Comparison of ENCODE assay signal across 14 mouse cellular contexts in the genomic region with DNA sequence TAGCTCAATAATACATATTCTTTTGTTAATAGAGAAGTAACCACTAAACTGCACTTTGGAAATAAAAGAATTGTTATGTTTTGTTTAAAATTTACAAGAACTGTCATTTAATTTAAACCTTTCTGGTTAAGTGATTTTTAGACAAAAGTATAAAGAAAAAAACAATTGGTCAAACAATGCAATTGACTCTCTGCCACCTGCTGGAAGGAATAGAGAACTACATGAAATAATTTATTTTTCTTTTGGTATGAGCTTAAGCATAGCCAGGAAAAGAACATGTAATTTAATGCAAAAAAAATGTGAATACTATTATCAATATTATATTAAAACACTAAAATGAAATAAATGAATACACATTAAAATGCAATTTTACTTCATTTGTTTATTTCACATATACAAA.
DNase-seq lines count a peak whose midpoint lies in the region; ATAC-seq and TF ChIP-seq lines count a peak whose summit lies in the region.
"Had no signal": no experiment of that assay in that cellular context is flagged by ENCODE, and none has a peak within 500 bp of the region (broad histone marks: within the 10 kb centered on the region; RNA-seq: fewer than 3 reads in every experiment).

No protein-coding gene starts in this region.

- H3K4me2 ChIP-seq in forebrain, embryonic 14.5 days (ENCODE audit: low read length): no peak overlapping the region
- no peak overlapping the region for H3K4me2 ChIP-seq in forebrain, embryonic 11.5 days (ENCODE audit: low read depth, low read length, severe bottlenecking)
- no peak overlapping the region for H3K4me2 ChIP-seq in liver, postnatal 0 days (ENCODE audit: low read depth, low read length)
- H3K4me2 ChIP-seq in liver, embryonic 11.5 days: no peak overlapping the region
- H3K4me2 ChIP-seq: heart, embryonic 12.5 days had no signal

- H3K4me3 ChIP-seq in forebrain, embryonic 14.5 days (ENCODE audit: low read depth, low read length): no peak overlapping the region
- H3K4me3 ChIP-seq in forebrain, embryonic 11.5 days (ENCODE audit: low read depth, low read length): no peak overlapping the region
- no peak overlapping the region for H3K4me3 ChIP-seq in liver, postnatal 0 days (ENCODE audit: low read depth, low read length)
- H3K4me3 ChIP-seq in liver, embryonic 11.5 days (ENCODE audit: low read depth, low read length): no peak overlapping the region
- H3K4me3 ChIP-seq: heart, embryonic 12.5 days had no signal

- peak; percentile 44 for TF ChIP-seq CTCF in liver, postnatal 0 days (IDR thresholded peaks at IDR 0.05; ENCODE audit: low read depth)

- H3K9me3 ChIP-seq in forebrain, embryonic 14.5 days (replicated peaks; ENCODE audit: control insufficient read depth, low read length): no peaks in the 10 kb centered on the region
- no peaks in the 10 kb centered on the region for H3K9me3 ChIP-seq in forebrain, embryonic 11.5 days (ENCODE audit: control insufficient read depth, low read length)
- no peaks in the 10 kb centered on the region for H3K9me3 ChIP-seq in liver, postnatal 0 days (ENCODE audit: low read length)
- no peaks in the 10 kb centered on the region for H3K9me3 ChIP-seq in liver, embryonic 11.5 days (ENCODE audit: control insufficient read depth, low read length)
- H3K9me3 ChIP-seq: heart, embryonic 12.5 days had no signal

- H3K4me1 ChIP-seq in forebrain, embryonic 14.5 days (ENCODE audit: control insufficient read depth, insufficient read depth, low read length): no peaks in the 10 kb centered on the region
- H3K4me1 ChIP-seq in forebrain, embryonic 11.5 days (replicated peaks; ENCODE audit: control insufficient read depth, insufficient read depth, low read length): no peaks in the 10 kb centered on the region
- no peaks in the 10 kb centered on the region for H3K4me1 ChIP-seq in liver, postnatal 0 days (ENCODE audit: insufficient read depth)
- no peaks in the 10 kb centered on the region for H3K4me1 ChIP-seq in liver, embryonic 11.5 days (replicated peaks; ENCODE audit: control insufficient read depth, insufficient read depth, low read length)
- H3K4me1 ChIP-seq: heart, embryonic 12.5 days had no signal

- no peak for TF ChIP-seq EP300 in liver, postnatal 0 days (IDR thresholded peaks at IDR 0.05; ENCODE audit: low read depth)

- peak; percentile 69 for DNase-seq in forebrain, embryonic 14.5 days (ENCODE audit: low spot score)
- no peak for DNase-seq in forebrain, embryonic 11.5 days (ENCODE audit: low spot score)
- DNase-seq in liver, postnatal 0 days: no peak
- no peak for DNase-seq in liver, embryonic 11.5 days (ENCODE audit: low spot score)
- DNase-seq in ZHBTc4 (ENCODE audit: low read depth, low spot score): peak; percentile 31
- peak; percentile 5 for DNase-seq in retina, postnatal 7 days (ENCODE audit: low read depth, low spot score)
- DNase-seq in left cerebral cortex, postnatal 36 days (ENCODE audit: low spot score in 2 of 2): no peak
- DNase-seq: adrenal gland, postnatal 36 days; cerebellum, postnatal 25 days; kidney, adult 18-20 months; lung, adult 2 months had no signal

- H3K9ac ChIP-seq in forebrain, embryonic 14.5 days (ENCODE audit: low read length): no peak overlapping the region
- no peak overlapping the region for H3K9ac ChIP-seq in forebrain, embryonic 11.5 days (ENCODE audit: low read length)
- no peak overlapping the region for H3K9ac ChIP-seq in liver, postnatal 0 days (replicated peaks)
- no peak overlapping the region for H3K9ac ChIP-seq in liver, embryonic 11.5 days (ENCODE audit: low read depth, low read length)
- H3K9ac ChIP-seq: heart, embryonic 12.5 days had no signal

- ATAC-seq in forebrain, embryonic 14.5 days: no peak
- no peak for ATAC-seq in forebrain, embryonic 11.5 days (replicated peaks; ENCODE audit: low FRiP score)
- ATAC-seq in liver, postnatal 0 days: no peak
- no peak for ATAC-seq in liver, embryonic 11.5 days (replicated peaks; ENCODE audit: low FRiP score)
- no peak for ATAC-seq in inflammation-experienced regulatory T-cells, adult 6 months
- ATAC-seq: midbrain, embryonic 16.5 days had no signal

- H3K36me3 ChIP-seq in forebrain, embryonic 14.5 days (ENCODE audit: control insufficient read depth, insufficient read depth, low read length): no peaks in the 10 kb centered on the region
- no peaks in the 10 kb centered on the region for H3K36me3 ChIP-seq in forebrain, embryonic 11.5 days (ENCODE audit: control insufficient read depth, insufficient read depth, low read length)
- H3K36me3 ChIP-seq in liver, postnatal 0 days (replicated peaks; ENCODE audit: insufficient read depth, low read length): no peaks in the 10 kb centered on the region
- H3K36me3 ChIP-seq in liver, embryonic 11.5 days (ENCODE audit: control insufficient read depth, insufficient read depth, low read length): no peaks in the 10 kb centered on the region
- H3K36me3 ChIP-seq: heart, embryonic 12.5 days had no signal

- intact Hi-C loops in left cerebral cortex, postnatal 36 days (cut with DNase I): loop anchor here (5.0 to 10.0 kb wide), 2 partner anchors 1130 to 1708 kb away; no protein-coding TSS in a partner anchor

- no peaks in the 10 kb centered on the region for H3K27me3 ChIP-seq in forebrain, embryonic 14.5 days (replicated peaks; ENCODE audit: control insufficient read depth, insufficient read depth, low read length)
- H3K27me3 ChIP-seq in forebrain, embryonic 11.5 days (ENCODE audit: control insufficient read depth, insufficient read depth, low read length): no peaks in the 10 kb centered on the region
- no peaks in the 10 kb centered on the region for H3K27me3 ChIP-seq in liver, postnatal 0 days (ENCODE audit: insufficient read depth, low read length)
- no peaks in the 10 kb centered on the region for H3K27me3 ChIP-seq in liver, embryonic 11.5 days (replicated peaks; ENCODE audit: control insufficient read depth, insufficient read depth, low read length)
- H3K27me3 ChIP-seq: heart, embryonic 12.5 days had no signal

- H3K27ac ChIP-seq in forebrain, embryonic 14.5 days (ENCODE audit: low read depth, low read length): no peak overlapping the region
- no peak overlapping the region for H3K27ac ChIP-seq in forebrain, embryonic 11.5 days (ENCODE audit: low read depth, low read length)
- no peak overlapping the region for H3K27ac ChIP-seq in liver, postnatal 0 days (ENCODE audit: low read depth)
- no peak overlapping the region for H3K27ac ChIP-seq in liver, embryonic 11.5 days (ENCODE audit: low read depth, low read length)

Comparison
In these comparisons a context has a peak if more than half of its experiments do, and no peak if none do; other contexts are left out.
1. DNase-seq: peak in forebrain, embryonic 14.5 days (single experiment), ZHBTc4 (single experiment) and retina, postnatal 7 days (single experiment); none in forebrain, embryonic 11.5 days (single experiment), liver, postnatal 0 days (single experiment), liver, embryonic 11.5 days (single experiment) and left cerebral cortex, postnatal 36 days (0 of 2).